1 mouse cellular context compared by ENCODE assay signal in the genomic region with DNA sequence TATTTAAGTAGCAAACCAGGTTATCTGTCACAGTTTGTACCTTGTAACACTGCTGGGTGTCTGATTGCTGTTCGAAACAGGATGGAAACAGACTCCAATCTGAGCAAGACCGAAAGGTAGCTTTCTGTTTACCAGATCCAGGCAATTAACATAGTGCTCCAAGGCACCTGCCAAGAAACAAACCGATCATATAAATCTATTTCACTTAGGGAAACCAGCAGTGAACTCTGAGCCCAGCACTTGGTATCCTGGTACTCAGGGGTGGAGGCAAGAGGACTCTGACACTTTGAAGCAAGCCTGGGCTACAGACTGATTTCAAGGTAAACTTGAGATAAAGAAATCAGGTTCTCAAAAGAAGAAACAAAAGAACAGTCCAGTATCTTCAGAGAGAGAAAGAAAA.
TF ChIP-seq lines count a peak whose summit lies in the region.

No protein-coding gene starts in this region.

TF ChIP-seq in MEL, 35 proteins besides CTCF, POLR2A, EP300 and RAD21 (continued from another document):
- no peak for TF ChIP-seq ZC3H11A (IDR thresholded peaks at IDR 0.05; ENCODE audit: low read depth, low read length)
- TF ChIP-seq GABPA (IDR thresholded peaks at IDR 0.05; ENCODE audit: low read depth, low read length) = no peak
- no peak for TF ChIP-seq MAZ (IDR thresholded peaks at IDR 0.05; ENCODE audit: low read depth, low read length)
